Mouse (Mus musculus) activated CD4-positive, CD25-positive, alpha-beta regulatory T cell (primary cell): Measurements from ENCODE around the gene Slc7a14. TPM values are rescaled to one million over a fixed set of nuclear protein-coding genes. Genes with fewer than 3 reads are reported as not detected.

Source experiments
- polyA plus RNA-seq, 2 experiments: library from polyadenylated mRNA; unstranded; fragments of 100-300 nt; shearing (Covaris generic); gene quantifications; one replicate each; pipeline ENCODE4 v1.2.1; 2017

The Slc7a14 gene
- polyA plus RNA-seq: under 1 TPM in 1 of 2 experiments, not detected in 1; 0.15 TPM

DNA sequence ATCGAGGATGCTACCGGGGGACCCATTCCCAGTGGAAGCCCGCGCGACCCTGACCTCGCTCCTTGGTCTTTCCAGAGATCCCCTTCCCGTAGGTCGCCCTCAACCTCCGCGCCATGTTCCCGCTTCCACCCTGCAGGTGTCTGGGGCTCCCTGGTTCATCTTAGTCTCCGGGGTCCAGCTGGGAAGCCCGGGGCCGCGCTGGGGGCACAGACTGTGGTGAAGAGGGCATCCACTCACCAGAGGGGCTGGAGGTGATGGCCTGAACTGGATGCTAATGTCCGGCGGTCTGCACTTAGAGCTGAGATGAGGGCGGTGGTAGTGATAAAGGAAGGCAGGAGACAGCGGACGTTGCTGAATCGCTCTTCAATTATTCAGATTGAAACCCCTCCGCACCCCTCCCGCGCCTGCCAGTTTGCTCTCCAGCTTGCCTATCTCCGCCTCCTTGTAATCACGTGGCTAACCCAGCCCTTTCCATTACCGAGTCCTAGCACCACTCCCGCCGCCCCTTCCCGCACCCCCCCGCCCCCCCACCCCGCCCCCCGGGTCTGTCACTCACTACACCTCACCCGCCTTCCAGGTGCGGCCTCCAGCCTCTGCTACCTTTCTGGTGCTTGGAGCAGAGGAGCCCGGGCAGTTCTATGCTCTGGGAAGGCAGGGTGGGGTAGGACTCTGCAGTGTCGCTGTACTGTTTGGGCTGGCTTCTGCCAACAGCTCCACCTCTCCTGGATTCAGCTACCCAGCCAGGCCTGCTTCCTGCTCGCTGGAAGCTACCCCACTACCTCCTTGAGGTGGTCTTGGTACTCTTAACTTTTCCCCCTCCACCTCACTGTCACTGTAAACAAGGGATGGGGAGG, at the start of gene Slc7a14:
Gene Slc7a14, minus strand, starts transcription at position 445 of the 854 bp plus-strand sequence.

Other genes with a start within 250 kb of the Slc7a14 start
- gene Skil, start 215.3 kb downstream of the Slc7a14 start, polyA plus RNA-seq: 10 to 100 TPM; 41.1 to 59.3 TPM
- gene Cldn11, start 160.5 kb downstream of the Slc7a14 start, polyA plus RNA-seq: not detected